Mouse (Mus musculus) forebrain, embryonic 16.5 days (tissue): ENCODE results near the gene Sowahc. TPM values are rescaled to one million over a fixed set of nuclear protein-coding genes. Genes with fewer than 3 reads are reported as not detected.

Experiments used
- ATAC-seq: fragments of 200-750 bp; cut with Nextera tagmentation; 2 replicates; pipeline ENCODE4 v1.8.0; 2017; ENCODE audit warnings: mild to moderate bottlenecking, moderate library complexity
- H3K27ac ChIP-seq: fragments of 300-500 bp; sonication (generic); 2 replicates; pipeline ENCODE4 v1.5.1; 2014; ENCODE audit warnings: low read length, control low read depth
- H3K27me3 ChIP-seq: fragments of 300-500 bp; sonication (generic); replicated peaks from 2 replicates; pipeline ENCODE4 v1.6.1; 2014; ENCODE audit warnings: low read length; ENCODE audit not compliant: control insufficient read depth, insufficient read depth
- H3K36me3 ChIP-seq: fragments of 300-500 bp; sonication (generic); 2 replicates; pipeline ENCODE4 v1.6.1; 2014; ENCODE audit not compliant: control insufficient read depth, insufficient read depth
- H3K4me1 ChIP-seq: fragments of 300-500 bp; sonication (generic); replicated peaks from 2 replicates; pipeline ENCODE4 v1.6.1; 2014; ENCODE audit warnings: low read length; ENCODE audit not compliant: control insufficient read depth, insufficient read depth
- H3K4me2 ChIP-seq: fragments of 300-500 bp; sonication (generic); 2 replicates; pipeline ENCODE4 v1.6.1; 2014; ENCODE audit warnings: mild to moderate bottlenecking, low read length, control low read depth
- H3K4me3 ChIP-seq: fragments of 300-500 bp; sonication (generic); replicated peaks from 2 replicates; pipeline ENCODE4 v1.5.1; 2014; ENCODE audit warnings: mild to moderate bottlenecking, low read length, control low read depth
- H3K9ac ChIP-seq: fragments of 300-500 bp; sonication (generic); replicated peaks from 2 replicates; pipeline ENCODE4 v1.6.1; 2014; ENCODE audit warnings: low read depth, low read length, control low read depth
- H3K9me3 ChIP-seq: fragments of 300-500 bp; sonication (generic); 2 replicates; pipeline ENCODE4 v1.6.1; 2016; ENCODE audit warnings: low read length; ENCODE audit not compliant: control insufficient read depth
- WGBS: fragments of 180-500 bp; shearing (Covaris S2); extraction: QIAGEN DNeasy Blood & Tissue Kit; methylation state at CpG from one replicate; pipeline ENCODE4 v1.1.7; 2014; 5-methylcytosine and 5-hydroxymethylcytosine counted together
- polyA plus RNA-seq: library from polyadenylated mRNA; unstranded; fragments of >200 nt; fragmentation: Nextera tagmentation; extraction: Ambion mirVana; gene quantifications from 2 replicates; pipeline ENCODE4 v1.2.1, GENCODE M21; 2015

Sowahc gene
- polyA plus RNA-seq, 1 experiment from 2014 or later: 20.4 TPM

DNA sequence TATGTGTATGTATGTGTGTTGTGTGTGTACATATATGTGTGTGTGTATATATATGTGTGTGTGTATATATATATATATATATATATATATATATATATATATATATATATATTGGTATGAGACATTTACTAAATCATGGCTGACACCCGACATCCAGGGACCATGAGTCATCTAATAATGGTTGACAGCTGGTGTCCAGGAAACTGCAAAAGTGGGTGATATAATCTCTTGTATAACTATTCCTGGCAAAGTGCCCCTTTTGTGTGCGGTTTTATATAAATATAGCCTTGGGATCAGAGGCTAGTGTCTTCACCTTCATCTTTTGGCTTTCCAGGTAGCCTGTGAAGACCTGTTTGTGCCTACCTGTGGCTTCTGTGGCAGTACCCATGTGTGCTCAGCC, 28.9 kb downstream of the Sowahc start:
- Histone ChIP-seq H3K4me3 (no peak overlapping the region), H3K27me3 (no peaks in the 10 kb centered on the region), H3K9ac (no peak overlapping the region), H3K9me3 (no peaks in the 10 kb centered on the region; the same call in 1 of the 2 replicates), H3K4me2 (no peak overlapping the region), H3K36me3 (no peaks in the 10 kb centered on the region), H3K27ac (no peak overlapping the region), H3K4me1 (no peaks in the 10 kb centered on the region)
- ATAC-seq: no peak
- 100% methylated on average over 2 of the region's 2 CpGs for WGBS

DNA sequence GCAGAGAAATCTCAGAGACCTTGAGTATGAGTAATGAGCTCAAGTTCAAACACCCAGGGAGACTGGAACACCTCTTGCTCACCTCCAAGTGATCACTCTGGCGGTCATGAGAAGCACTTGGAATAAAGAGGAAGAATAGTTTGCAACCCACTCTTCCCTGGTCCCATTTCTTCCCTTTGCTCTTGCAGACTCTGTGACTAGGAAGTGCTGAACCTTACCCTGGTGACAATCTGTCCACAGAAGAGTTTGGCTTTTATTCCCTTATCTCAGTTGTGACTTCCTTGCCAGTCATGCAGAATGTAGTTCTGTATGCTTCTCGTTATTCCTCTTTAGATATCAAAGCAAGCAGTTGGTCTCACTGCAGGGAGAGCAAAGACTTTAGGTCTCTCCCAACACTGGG, 30.2 kb downstream of the Sowahc start:
- Histone ChIP-seq H3K9ac (no peak overlapping the region), H3K27ac (no peak overlapping the region), H3K27me3 (no peaks in the 10 kb centered on the region), H3K36me3 (no peaks in the 10 kb centered on the region), H3K4me2 (no peak overlapping the region), H3K9me3 (no peaks in the 10 kb centered on the region; the same call in 1 of the 2 replicates), H3K4me1 (no peaks in the 10 kb centered on the region), H3K4me3 (no peak overlapping the region)
- 74% methylated on average over 2 of the region's 2 CpGs for WGBS
- no peak for ATAC-seq

DNA sequence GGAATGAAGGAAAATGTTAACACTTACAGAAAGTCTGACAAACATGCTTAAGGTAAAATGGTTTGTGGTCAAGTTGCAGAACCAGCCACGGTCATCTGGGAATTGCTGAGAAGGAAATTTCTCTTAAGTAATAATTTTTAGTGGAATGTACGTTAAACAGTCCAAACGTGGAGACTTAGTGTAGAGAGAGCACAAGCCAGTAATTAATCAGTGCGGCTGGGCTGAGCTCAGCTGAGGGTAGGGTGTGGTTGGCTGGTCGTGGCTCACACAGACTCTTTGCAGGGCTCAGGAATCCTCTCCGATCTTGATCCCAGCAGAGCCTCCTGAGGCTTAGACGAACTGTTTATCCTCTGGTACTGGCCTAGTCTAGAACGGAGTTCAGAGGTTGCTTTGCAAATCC, 30.6 kb downstream of the Sowahc start:
- no peaks in the 10 kb centered on the region for H3K36me3 ChIP-seq
- H3K27ac ChIP-seq: no peak overlapping the region
- H3K4me2 ChIP-seq: no peak overlapping the region
- 79% methylated on average over 8 of the region's 8 CpGs for WGBS
- H3K9ac ChIP-seq: no peak overlapping the region
- H3K27me3 ChIP-seq: no peaks in the 10 kb centered on the region
- no peak overlapping the region for H3K4me3 ChIP-seq
- no peaks in the 10 kb centered on the region for H3K4me1 ChIP-seq
- no peaks in the 10 kb centered on the region; the same call in 1 of the 2 replicates for H3K9me3 ChIP-seq
- ATAC-seq: no peak

DNA sequence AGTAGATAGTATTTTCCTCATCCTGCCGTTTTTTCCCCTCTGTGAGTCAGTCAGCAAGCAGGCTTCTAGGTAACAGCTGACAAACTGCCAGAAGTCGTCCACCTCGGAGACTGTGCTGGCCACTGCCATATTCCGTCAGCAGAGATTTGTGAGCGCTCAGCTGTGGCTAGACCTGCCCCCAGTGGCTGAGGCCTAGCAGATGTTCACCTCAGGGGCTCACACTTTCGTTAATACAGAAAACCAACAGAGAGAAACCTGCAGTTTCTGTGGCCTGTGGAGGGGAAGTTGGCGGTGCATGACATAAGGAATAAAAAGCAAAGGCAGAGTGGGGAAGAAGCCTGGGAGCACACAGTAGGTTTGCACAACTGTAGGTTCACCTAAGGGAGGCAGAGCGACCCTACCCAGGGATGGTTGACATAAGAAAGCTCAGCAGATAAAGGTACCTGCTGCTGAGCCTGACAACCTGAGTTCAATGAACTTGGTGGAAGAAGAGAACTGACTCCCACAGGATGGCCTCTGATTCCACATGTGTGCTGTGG, 31.9 kb downstream of the Sowahc start:
- ATAC-seq: no peak
- Histone ChIP-seq H3K27ac (no peak overlapping the region), H3K9ac (no peak overlapping the region), H3K36me3 (no peaks in the 10 kb centered on the region), H3K4me2 (no peak overlapping the region), H3K9me3 (no peaks in the 10 kb centered on the region; the same call in 1 of the 2 replicates), H3K27me3 (no peaks in the 10 kb centered on the region), H3K4me1 (no peaks in the 10 kb centered on the region), H3K4me3 (no peak overlapping the region)
- WGBS: 85% methylated on average over 8 of the region's 8 CpGs

DNA sequence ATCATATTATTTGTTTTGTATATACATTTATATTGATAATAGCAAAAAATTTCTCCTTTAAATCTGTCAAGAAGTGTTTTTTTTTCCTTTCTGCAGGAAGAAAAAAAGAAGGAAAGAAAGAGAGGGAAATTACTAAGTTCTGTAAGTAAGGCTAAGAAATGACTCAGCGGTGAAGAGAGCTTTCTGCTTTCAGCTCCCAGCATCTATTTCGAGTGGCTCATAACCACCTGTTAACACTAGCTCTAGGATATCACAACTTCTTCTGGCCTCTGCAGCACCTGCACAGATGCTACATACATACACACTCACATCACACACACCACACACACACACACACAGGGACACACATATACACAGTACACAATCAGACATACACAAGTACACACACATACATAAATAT, 34.8 kb downstream of the Sowahc start:
- H3K27ac ChIP-seq: no peak overlapping the region
- no peak for ATAC-seq
- no peak overlapping the region for H3K4me3 ChIP-seq
- no peaks in the 10 kb centered on the region for H3K9me3 ChIP-seq
- no peaks in the 10 kb centered on the region for H3K27me3 ChIP-seq
- WGBS: 93% methylated on average over 2 of the region's 2 CpGs
- peaks cover 8% of the 10 kb centered on the region; the same call in 1 of the 2 replicates for H3K4me1 ChIP-seq
- H3K4me2 ChIP-seq: no peak overlapping the region
- H3K9ac ChIP-seq: no peak overlapping the region
- H3K36me3 ChIP-seq: no peaks in the 10 kb centered on the region

DNA sequence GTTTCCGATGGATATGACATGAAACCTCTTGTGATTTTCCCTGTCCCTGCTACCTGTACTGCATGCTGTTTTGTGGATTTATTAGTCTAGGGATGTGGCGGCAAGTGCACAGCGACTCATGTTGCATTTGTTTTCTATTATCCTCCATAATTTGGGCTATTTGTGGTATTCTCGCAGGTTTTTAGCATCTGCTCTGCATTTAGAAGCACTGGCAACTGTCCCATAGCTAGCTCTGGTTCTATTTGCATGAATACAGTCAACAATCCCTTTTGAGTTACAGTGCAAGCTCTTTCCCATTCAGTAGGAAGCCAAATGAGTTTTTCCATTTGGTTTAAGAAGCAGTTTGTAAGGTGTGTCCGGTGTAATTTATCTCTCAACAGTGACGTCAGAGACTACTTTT, 37.8 kb downstream of the Sowahc start:
- Histone ChIP-seq H3K4me1 (peaks cover 8% of the 10 kb centered on the region; the same call in 1 of the 2 replicates), H3K27ac (no peak overlapping the region), H3K4me3 (no peak overlapping the region), H3K9ac (no peak overlapping the region), H3K4me2 (no peak overlapping the region), H3K36me3 (no peaks in the 10 kb centered on the region), H3K27me3 (no peaks in the 10 kb centered on the region), H3K9me3 (no peaks in the 10 kb centered on the region)
- no peak for ATAC-seq
- 52% methylated on average over 6 of the region's 6 CpGs for WGBS

DNA sequence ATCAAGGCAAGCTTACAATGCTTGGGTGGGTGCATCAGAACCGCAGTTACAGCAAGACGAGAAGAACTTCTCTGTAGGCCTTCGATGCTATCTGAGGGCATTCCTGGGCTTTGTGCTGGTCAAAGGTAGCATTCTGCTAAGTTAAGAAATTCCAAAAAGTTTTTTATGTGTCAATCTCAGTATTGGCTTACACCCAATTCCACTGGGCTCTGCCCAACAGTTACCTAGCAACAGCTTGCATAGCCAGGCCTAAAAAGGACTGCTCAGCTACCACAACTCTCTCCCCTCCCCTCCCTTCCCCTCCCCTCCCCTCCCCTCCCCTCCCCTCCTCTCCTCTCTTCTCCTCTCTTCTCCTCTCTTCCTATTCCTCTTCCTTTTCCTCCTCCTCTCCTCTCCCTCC, 39.9 kb downstream of the Sowahc start:
- no peak overlapping the region for H3K9ac ChIP-seq
- no peak overlapping the region for H3K4me3 ChIP-seq
- ATAC-seq: no peak
- H3K27me3 ChIP-seq: no peaks in the 10 kb centered on the region
- H3K36me3 ChIP-seq: no peaks in the 10 kb centered on the region
- H3K27ac ChIP-seq: no peak overlapping the region
- H3K4me1 ChIP-seq: peaks cover 8% of the 10 kb centered on the region; the same call in 1 of the 2 replicates
- WGBS: 51% methylated on average over 3 of the region's 3 CpGs
- H3K4me2 ChIP-seq: no peak overlapping the region
- no peaks in the 10 kb centered on the region for H3K9me3 ChIP-seq

DNA sequence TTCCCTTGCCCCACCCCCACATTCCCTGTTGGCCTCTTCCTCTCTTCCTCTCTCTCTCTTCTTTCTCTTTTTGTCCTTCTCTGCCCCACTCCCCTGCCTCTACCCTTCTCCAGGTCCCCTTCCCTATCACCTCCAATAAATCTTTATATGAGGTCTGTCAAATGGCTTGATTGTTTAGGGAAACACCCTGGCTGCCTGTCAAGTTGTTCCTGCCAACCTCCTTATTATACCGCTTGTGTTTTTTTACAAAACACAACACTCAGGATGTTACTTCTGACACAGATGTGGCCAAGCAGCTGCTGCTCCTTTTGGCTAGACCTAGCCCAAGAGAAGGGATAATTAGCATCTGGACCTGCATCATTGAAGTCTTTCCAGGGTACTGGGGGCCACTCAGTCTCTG, 40.3 kb downstream of the Sowahc start:
- Histone ChIP-seq H3K36me3 (no peaks in the 10 kb centered on the region), H3K27ac (no peak overlapping the region), H3K4me1 (peaks cover 8% of the 10 kb centered on the region; the same call in 1 of the 2 replicates), H3K4me3 (no peak overlapping the region), H3K4me2 (no peak overlapping the region), H3K27me3 (no peaks in the 10 kb centered on the region), H3K9ac (no peak overlapping the region), H3K9me3 (no peaks in the 10 kb centered on the region)
- ATAC-seq: no peak
- WGBS: 67% methylated on average over 1 of the region's 1 CpGs

DNA sequence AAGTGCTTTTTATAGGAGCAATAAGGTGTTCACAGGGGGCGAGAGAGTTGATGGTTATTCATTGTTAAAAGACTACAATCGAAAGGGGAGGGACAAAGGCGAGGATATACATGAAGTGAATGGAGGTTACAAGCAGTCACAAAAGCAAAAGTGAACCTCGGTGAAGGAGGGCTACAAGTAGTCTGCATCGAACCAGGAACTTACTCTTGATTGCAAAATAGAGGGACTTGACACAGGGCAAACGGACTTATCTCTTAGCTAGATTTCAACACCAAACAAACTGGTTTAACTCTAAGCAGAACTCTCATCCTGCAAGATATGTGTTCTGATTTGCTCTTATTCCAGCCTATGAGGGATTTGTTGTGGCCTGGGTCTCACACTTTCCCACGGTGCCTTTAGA, 41.2 kb downstream of the Sowahc start:
- no peaks in the 10 kb centered on the region for H3K9me3 ChIP-seq
- H3K27ac ChIP-seq: no peak overlapping the region
- H3K4me1 ChIP-seq: peaks cover 8% of the 10 kb centered on the region; the same call in 1 of the 2 replicates
- no peaks in the 10 kb centered on the region for H3K27me3 ChIP-seq
- no peak overlapping the region for H3K4me2 ChIP-seq
- 61% methylated on average over 7 of the region's 7 CpGs for WGBS
- H3K36me3 ChIP-seq: no peaks in the 10 kb centered on the region
- H3K9ac ChIP-seq: no peak overlapping the region
- ATAC-seq: no peak
- no peak overlapping the region for H3K4me3 ChIP-seq

DNA sequence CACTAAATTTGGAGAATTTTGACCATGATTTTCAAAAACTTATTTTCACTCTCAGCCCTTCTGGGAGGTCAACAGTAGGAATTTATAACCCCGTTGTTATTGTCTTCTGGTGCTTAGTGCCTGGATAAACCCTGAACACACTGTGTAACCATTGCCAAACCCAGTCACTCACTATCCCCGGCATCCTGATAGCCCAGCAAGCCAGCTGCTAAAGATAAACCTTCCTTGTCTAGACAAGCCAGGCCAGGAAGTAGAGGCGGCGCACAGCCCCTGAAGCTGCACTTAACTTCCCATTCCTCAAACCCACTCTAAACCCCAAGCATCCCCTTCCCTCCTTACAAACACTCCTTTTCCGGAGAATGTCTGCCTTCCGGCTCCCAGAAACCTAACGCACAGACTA, 43.3 kb downstream of the Sowahc start:
- no peak overlapping the region for H3K9ac ChIP-seq
- H3K27ac ChIP-seq: no peak overlapping the region
- 83% methylated on average over 7 of the region's 7 CpGs for WGBS
- no peaks in the 10 kb centered on the region for H3K9me3 ChIP-seq
- no peak overlapping the region for H3K4me2 ChIP-seq
- no peaks in the 10 kb centered on the region for H3K36me3 ChIP-seq
- no peak overlapping the region for H3K4me3 ChIP-seq
- no peaks in the 10 kb centered on the region for H3K27me3 ChIP-seq
- no peak for ATAC-seq
- no peaks in the 10 kb centered on the region for H3K4me1 ChIP-seq
